Mouse (Mus musculus) bone marrow, adult 2 months (tissue): ENCODE results near the gene Cd3e. TPM values are rescaled to one million over a fixed set of nuclear protein-coding genes. Genes with fewer than 3 reads are reported as not detected.

ENCODE experiments used
- H3K27ac ChIP-seq: fragments of 200-500 bp; 2 replicates; pipeline ENCODE4 v1.5.1; 2012; ENCODE audit warnings: low read depth, mild to moderate bottlenecking, control low read depth, inconsistent platforms, low read length; ENCODE audit not compliant: control insufficient read depth, poor library complexity, insufficient read depth
- H3K4me1 ChIP-seq: fragments of 200-500 bp; 2 replicates; pipeline ENCODE4 v1.6.1; 2011; ENCODE audit warnings: low read length; ENCODE audit not compliant: control insufficient read depth, insufficient read depth
- H3K4me3 ChIP-seq: fragments of 200-500 bp; replicated peaks from 2 replicates; pipeline ENCODE3; 2011; ENCODE audit warnings: mild to moderate bottlenecking, low read depth, low read length, control low read depth; ENCODE audit not compliant: control insufficient read depth
- CTCF ChIP-seq: fragments of 200-500 bp; IDR thresholded peaks from 2 replicates; pipeline ENCODE4 v1.5.1; 2011; ENCODE audit warnings: low read length, control low read depth; ENCODE audit not compliant: control insufficient read depth, insufficient read depth
- POLR2A ChIP-seq: fragments of 200-500 bp; IDR thresholded peaks from 2 replicates; pipeline ENCODE4 v1.6.1; 2011; ENCODE audit warnings: low read depth, mild to moderate bottlenecking, control low read depth, low read length, borderline replicate concordance; ENCODE audit not compliant: control insufficient read depth
- WGBS: fragments of 180-500 bp; shearing (Covaris S2); methylation state at CpG from one replicate; pipeline ENCODE4 v1.1.7; 2018; 5-methylcytosine and 5-hydroxymethylcytosine counted together
- polyA plus RNA-seq: library from polyadenylated mRNA; stranded (reverse); fragments of >200 nt; gene quantifications from 2 replicates; pipeline ENCODE4 v1.2.4, GENCODE M21; 2011; ENCODE audit warnings: low replicate concordance; ENCODE audit not compliant: missing spikeins, insufficient read depth, insufficient read length

Cd3e gene
- polyA plus RNA-seq, 1 experiment = 4.8 TPM

DNA sequence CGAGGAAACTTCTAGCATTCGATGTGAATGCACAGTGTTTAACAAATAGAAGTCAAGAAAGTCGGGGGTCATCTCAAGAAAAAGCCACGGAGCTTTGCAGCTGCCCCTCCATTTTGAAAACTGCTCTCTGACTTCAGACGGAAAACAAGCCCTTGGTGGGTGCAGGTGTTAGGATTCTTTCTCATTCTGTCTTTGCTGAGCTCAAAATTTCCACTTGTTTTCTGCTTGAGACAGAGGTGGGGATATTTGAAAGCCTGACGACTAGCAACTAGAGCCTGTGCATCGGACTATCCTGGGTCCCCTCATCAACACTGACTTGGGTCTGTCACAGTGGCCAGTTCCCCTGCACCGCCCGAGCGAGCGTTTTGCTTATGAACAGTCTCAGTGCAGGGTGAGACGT is 2.0 kb downstream of the Cd3e start:
- H3K27ac ChIP-seq = no peak overlapping the region
- H3K4me1 ChIP-seq = no peaks in the 10 kb centered on the region
- no peak overlapping the region for H3K4me3 ChIP-seq
- WGBS = 72% methylated on average over 12 of the region's 12 CpGs
- TF ChIP-seq POLR2A (no peak), CTCF (no peak)

GRCm38 (mm10) chr9:45000249-45000648 is 9.2 kb downstream of the Cd3e start:
- no peak for TF ChIP-seq POLR2A
- no peak for TF ChIP-seq CTCF
- no peak overlapping the region for H3K4me3 ChIP-seq
- WGBS = 73% methylated on average over 3 of the region's 3 CpGs
- no peaks in the 10 kb centered on the region for H3K4me1 ChIP-seq
- no peak overlapping the region for H3K27ac ChIP-seq

DNA sequence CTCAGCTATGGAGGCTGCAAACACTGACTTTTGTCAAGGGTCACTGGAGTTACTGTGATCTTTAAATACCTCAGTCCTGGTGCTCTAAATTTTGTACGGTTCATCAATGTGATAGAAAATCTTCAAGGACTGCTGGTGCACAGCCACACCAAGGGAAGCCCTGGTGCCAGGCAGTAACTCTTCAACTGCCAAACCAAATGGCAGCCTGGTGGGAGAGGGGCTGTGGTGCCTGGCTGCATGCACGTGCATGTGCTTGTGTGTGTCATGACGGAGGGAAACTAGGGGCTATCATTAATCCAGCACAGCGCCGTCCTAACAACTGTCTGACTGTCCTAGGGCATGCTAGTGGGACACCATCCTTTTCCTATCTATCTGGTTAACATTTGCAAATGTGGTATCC is 9.7 kb downstream of the Cd3e start:
- H3K27ac ChIP-seq = no peak overlapping the region

DNA sequence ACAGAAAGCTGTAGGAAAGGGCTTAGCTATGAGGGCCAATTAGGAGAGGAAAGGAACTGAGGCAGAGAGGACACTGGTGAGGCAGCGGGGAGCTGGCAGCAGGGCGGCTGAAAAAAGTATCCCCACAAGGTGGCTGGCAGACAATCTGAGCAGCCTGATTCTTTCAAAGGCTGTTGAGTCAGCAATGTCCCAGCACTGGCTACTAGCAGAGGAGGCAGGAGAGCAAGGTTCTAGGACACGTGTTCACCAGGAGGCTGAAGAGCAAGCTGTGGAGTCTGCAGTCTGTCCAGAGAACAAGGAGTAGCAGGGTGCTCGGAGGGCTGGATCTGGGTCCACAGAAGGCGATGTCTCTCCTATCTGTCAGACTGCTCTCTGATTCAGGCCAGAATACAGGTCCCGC is 10.3 kb downstream of the Cd3e start:
- Histone ChIP-seq H3K4me3 (no peak overlapping the region), H3K4me1 (no peaks in the 10 kb centered on the region), H3K27ac (no peak overlapping the region)
- 60% methylated on average over 6 of the region's 6 CpGs for WGBS
- no peak for TF ChIP-seq POLR2A
- no peak for TF ChIP-seq CTCF

More for the DNA sequence above, 9.7 kb downstream of the Cd3e start:
- TF ChIP-seq POLR2A = no peak
- no peak for TF ChIP-seq CTCF
- WGBS = 76% methylated on average over 5 of the region's 5 CpGs
- Histone ChIP-seq H3K4me3 (no peak overlapping the region), H3K4me1 (no peaks in the 10 kb centered on the region)

DNA sequence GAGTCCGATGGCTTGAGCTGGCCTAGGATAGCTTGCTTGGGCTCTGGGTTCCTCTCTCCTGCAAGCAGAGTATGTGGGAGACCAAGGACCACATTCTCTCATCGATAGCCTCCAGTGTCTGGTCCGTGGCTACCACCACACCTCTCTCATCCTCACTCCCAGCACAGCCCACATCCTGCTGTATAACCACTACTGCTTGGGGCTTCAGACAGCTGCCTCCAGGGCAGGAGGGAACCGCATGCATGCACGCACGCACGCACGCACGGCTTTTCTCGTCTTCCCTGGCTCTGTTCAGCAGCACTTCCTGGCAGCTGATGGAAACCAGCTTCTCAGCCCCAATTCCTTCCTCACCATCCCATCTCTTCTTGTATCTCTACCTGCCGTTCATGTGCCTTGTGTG is 11.3 kb downstream of the Cd3e start:
- 19% methylated on average over 11 of the region's 11 CpGs for WGBS

DNA sequence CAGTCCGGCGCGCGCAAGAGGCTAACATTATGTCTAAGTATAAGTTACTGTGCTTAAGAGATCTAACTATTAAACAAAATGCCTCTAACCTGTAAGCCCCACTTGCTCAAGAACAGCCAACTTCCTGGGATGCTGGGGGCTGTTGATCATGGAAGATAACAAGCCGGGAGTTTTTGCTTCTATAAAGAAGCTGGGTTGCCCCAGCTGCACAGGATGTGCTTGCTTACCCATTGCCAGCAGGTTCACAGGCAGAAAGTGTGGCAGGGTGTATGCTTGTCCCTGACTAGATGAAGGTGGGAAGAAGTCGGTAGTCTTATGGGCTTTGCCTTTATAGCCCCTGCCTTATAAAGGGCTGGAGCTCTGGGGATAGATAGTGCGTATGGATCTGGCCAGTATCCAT is 12.8 kb downstream of the Cd3e start:
- Histone ChIP-seq H3K4me3 (no peak overlapping the region), H3K4me1 (no peaks in the 10 kb centered on the region), H3K27ac (no peak overlapping the region)
- TF ChIP-seq CTCF (no peak), POLR2A (no peak)
- 85% methylated on average over 7 of the region's 7 CpGs for WGBS

More for the DNA sequence above, 11.3 kb downstream of the Cd3e start:
- Histone ChIP-seq H3K4me3 (no peak overlapping the region), H3K4me1 (no peaks in the 10 kb centered on the region), H3K27ac (no peak overlapping the region)
- TF ChIP-seq CTCF (no peak), POLR2A (no peak)

DNA sequence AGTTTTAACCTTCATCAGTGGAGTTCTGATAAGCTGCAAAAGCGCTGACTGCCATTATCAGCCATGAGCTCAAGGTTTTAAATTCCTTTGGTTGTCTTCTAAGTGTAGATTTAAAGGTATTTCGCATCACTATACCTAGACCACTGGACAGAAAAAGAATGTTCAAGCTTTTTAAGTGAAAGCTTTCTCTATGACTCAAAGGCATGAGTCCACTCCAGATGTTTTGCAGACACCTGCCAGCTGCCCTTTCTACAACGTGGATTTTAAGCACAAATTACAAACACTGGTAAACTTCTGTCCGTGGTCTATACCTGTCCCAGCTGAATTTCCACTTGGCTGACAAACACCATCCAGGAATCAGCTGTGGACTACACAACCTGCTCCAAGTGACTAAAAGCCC is 14.5 kb downstream of the Cd3e start:
- Histone ChIP-seq H3K4me3 (no peak overlapping the region), H3K4me1 (no peaks in the 10 kb centered on the region), H3K27ac (no peak overlapping the region)
- 73% methylated on average over 4 of the region's 4 CpGs for WGBS
- TF ChIP-seq CTCF = no peak

DNA sequence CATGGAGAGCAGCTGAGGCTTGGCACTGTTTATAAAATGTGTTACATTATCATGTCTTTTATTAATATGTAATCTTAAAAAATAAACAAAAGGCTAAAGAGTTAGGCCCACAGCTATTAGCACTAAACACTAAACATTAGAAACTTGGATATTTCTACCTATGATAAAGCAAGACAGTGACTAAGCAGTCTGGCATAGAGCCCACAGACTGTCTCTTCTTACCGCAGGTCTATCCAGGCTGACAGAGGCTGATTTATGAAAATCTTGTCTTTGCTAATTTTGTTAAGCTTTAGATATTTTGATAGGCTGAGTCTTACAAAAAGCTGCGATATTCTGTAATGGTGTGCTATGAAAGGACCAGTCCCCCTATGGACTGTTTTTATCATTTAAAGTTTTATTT is 16.2 kb downstream of the Cd3e start:
- Histone ChIP-seq H3K4me1 (no peaks in the 10 kb centered on the region), H3K4me3 (no peak overlapping the region), H3K27ac (no peak overlapping the region)
- no peak for TF ChIP-seq POLR2A
- no peak for TF ChIP-seq CTCF
- WGBS = 58% methylated on average over 2 of the region's 2 CpGs

GRCm38 (mm10) chr9:44992271-44992670 is 17.2 kb downstream of the Cd3e start:
- no peaks in the 10 kb centered on the region for H3K4me1 ChIP-seq
- TF ChIP-seq POLR2A = no peak
- TF ChIP-seq CTCF = no peak
- H3K4me3 ChIP-seq = no peak overlapping the region
- H3K27ac ChIP-seq = no peak overlapping the region

- no peak overlapping the region for H3K27ac ChIP-seq
- H3K4me3 ChIP-seq = no peak overlapping the region
- 81% methylated on average over 2 of the region's 2 CpGs for WGBS
- TF ChIP-seq POLR2A (no peak), CTCF (no peak)
- peaks cover 2% of the 10 kb centered on the region for H3K4me1 ChIP-seq
Observed at GRCm38 (mm10) chr9:44991821-44992220, 17.6 kb downstream of the Cd3e start.
